Mouse (Mus musculus) midbrain, embryonic 16.5 days (tissue): ENCODE results near the gene Pcgf1. TPM values are rescaled to one million over a fixed set of nuclear protein-coding genes. Genes with fewer than 3 reads are reported as not detected.

Experiments
- ATAC-seq: fragments of 200-750 bp; cut with Nextera tagmentation; 2 replicates; pipeline ENCODE4 v1.8.0; 2017; ENCODE audit warnings: moderate TSS enrichment
- H3K27ac ChIP-seq: fragments of 300-500 bp; sonication (generic); 2 replicates; pipeline ENCODE4 v1.5.1; 2014; ENCODE audit warnings: mild to moderate bottlenecking, low read length, mixed read lengths
- H3K27me3 ChIP-seq: fragments of 300-500 bp; sonication (generic); 2 replicates; pipeline ENCODE4 v1.6.1; 2014; ENCODE audit warnings: low read depth, low read length, mixed read lengths; ENCODE audit not compliant: control insufficient read depth, insufficient read depth
- H3K36me3 ChIP-seq: fragments of 300-500 bp; sonication (generic); 2 replicates; pipeline ENCODE4 v1.6.1; 2014; ENCODE audit warnings: mild to moderate bottlenecking, low read length, moderate library complexity, mixed read lengths; ENCODE audit not compliant: control insufficient read depth, insufficient read depth
- H3K4me1 ChIP-seq: fragments of 300-500 bp; sonication (generic); 2 replicates; pipeline ENCODE4 v1.6.1; 2014; ENCODE audit warnings: mild to moderate bottlenecking, low read length, mixed read lengths; ENCODE audit not compliant: control insufficient read depth, insufficient read depth
- H3K4me2 ChIP-seq: fragments of 300-500 bp; sonication (generic); 2 replicates; pipeline ENCODE4 v1.6.1; 2014; ENCODE audit warnings: mild to moderate bottlenecking, low read length, mixed read lengths
- H3K4me3 ChIP-seq: fragments of 300-500 bp; sonication (generic); 2 replicates; pipeline ENCODE4 v1.5.1; 2014; ENCODE audit warnings: low read depth, mild to moderate bottlenecking, low read length, moderate library complexity, mixed read lengths
- H3K9ac ChIP-seq: fragments of 300-500 bp; sonication (generic); 2 replicates; pipeline ENCODE4 v1.6.1; 2014; ENCODE audit warnings: low read depth, low read length, mixed read lengths
- H3K9me3 ChIP-seq: fragments of 300-500 bp; sonication (generic); replicated peaks from 2 replicates; pipeline ENCODE4 v1.6.1; 2014; ENCODE audit warnings: mild to moderate bottlenecking, low read length, mixed read lengths; ENCODE audit not compliant: control insufficient read depth, poor library complexity, severe bottlenecking
- WGBS: fragments of 180-500 bp; shearing (Covaris S2); extraction: QIAGEN DNeasy Blood & Tissue Kit; methylation state at CpG from one replicate; pipeline ENCODE4 v1.1.7; 2014; 5-methylcytosine and 5-hydroxymethylcytosine counted together
- polyA plus RNA-seq: library from polyadenylated mRNA; unstranded; fragments of >200 nt; fragmentation: Nextera tagmentation; extraction: Ambion mirVana; gene quantifications from 2 replicates; pipeline ENCODE4 v1.2.1, GENCODE M21; 2015

The Pcgf1 gene
- polyA plus RNA-seq, 1 experiment from 2014 or later, result 52.5 TPM

GRCm38 (mm10) chr6:83054871-83055431 is 22.7 kb upstream of the Pcgf1 start, which contains the start of gene Htra2:
Gene Htra2 (minus strand): TSS chr6:83055273.
- ATAC-seq, result peak; percentile 32
- no peaks in the 10 kb centered on the region for H3K27me3 ChIP-seq
- no peaks in the 10 kb centered on the region for H3K9me3 ChIP-seq
- under 1% methylated on average over 50 of the region's 50 CpGs for WGBS
- H3K4me3 ChIP-seq, result peak within 1 kb of the TSS; percentile 100
- peaks cover 18% of the 10 kb centered on the region; the same call in 1 of the 2 replicates for H3K36me3 ChIP-seq
- peak within 1 kb of the TSS; percentile 87 for H3K27ac ChIP-seq
- H3K9ac ChIP-seq, result peak within 1 kb of the TSS; percentile 96
- H3K4me2 ChIP-seq, result peak within 1 kb of the TSS; percentile 87
- H3K4me1 ChIP-seq, result peaks cover 24% of the 10 kb centered on the region

- Histone ChIP-seq H3K27me3 (peaks cover 19% of the 10 kb centered on the region), H3K4me2 (no peak within 1 kb of the TSS), H3K4me1 (peaks cover 19% of the 10 kb centered on the region), H3K9me3 (no peaks in the 10 kb centered on the region), H3K4me3 (no peak within 1 kb of the TSS), H3K9ac (no peak within 1 kb of the TSS), H3K27ac (no peak within 1 kb of the TSS), H3K36me3 (peaks cover 7% of the 10 kb centered on the region; the same call in 1 of the 2 replicates)
- no peak for ATAC-seq
- 65% methylated on average over 3 of the region's 3 CpGs for WGBS
These were observed 19.9 kb upstream of the Pcgf1 start, which contains the start of gene Dqx1 for GRCm38 (mm10) chr6:83057790-83058189. Gene Dqx1 (plus strand): TSS chr6:83057844.

- no peak overlapping the region for H3K27ac ChIP-seq
- no peak overlapping the region for H3K9ac ChIP-seq
- peaks cover 14% of the 10 kb centered on the region for H3K4me1 ChIP-seq
- peaks cover 28% of the 10 kb centered on the region for H3K27me3 ChIP-seq
- ATAC-seq, result no peak
- H3K36me3 ChIP-seq, result peaks cover 7% of the 10 kb centered on the region; the same call in 1 of the 2 replicates
- H3K4me3 ChIP-seq, result no peak overlapping the region
- H3K4me2 ChIP-seq, result no peak overlapping the region
- H3K9me3 ChIP-seq, result no peaks in the 10 kb centered on the region
- WGBS, result 77% methylated on average over 2 of the region's 2 CpGs
These were observed 18.9 kb upstream of the Pcgf1 start for GRCm38 (mm10) chr6:83058725-83059124.

- 27% methylated on average over 8 of the region's 8 CpGs for WGBS
- ATAC-seq, result no peak
- Histone ChIP-seq H3K9ac (no peak overlapping the region), H3K4me2 (no peak overlapping the region), H3K27me3 (peaks cover 83% of the 10 kb centered on the region), H3K4me1 (no peaks in the 10 kb centered on the region; the same call in 1 of the 2 replicates), H3K36me3 (no peaks in the 10 kb centered on the region), H3K27ac (no peak overlapping the region), H3K9me3 (no peaks in the 10 kb centered on the region), H3K4me3 (no peak overlapping the region)
These were observed 11.7 kb upstream of the Pcgf1 start for GRCm38 (mm10) chr6:83065995-83066394.

GRCm38 (mm10) chr6:83066441-83066840 is 11.2 kb upstream of the Pcgf1 start:
- no peak for ATAC-seq
- Histone ChIP-seq H3K9me3 (no peaks in the 10 kb centered on the region), H3K9ac (no peak overlapping the region), H3K36me3 (no peaks in the 10 kb centered on the region), H3K27ac (no peak overlapping the region), H3K4me2 (no peak overlapping the region), H3K27me3 (peaks cover 83% of the 10 kb centered on the region), H3K4me1 (no peaks in the 10 kb centered on the region; the same call in 1 of the 2 replicates), H3K4me3 (no peak overlapping the region)
- 30% methylated on average over 6 of the region's 6 CpGs for WGBS

- no peak overlapping the region for H3K9ac ChIP-seq
- no peak for ATAC-seq
- H3K4me2 ChIP-seq, result no peak overlapping the region
- 7% methylated on average over 8 of the region's 8 CpGs for WGBS
- no peaks in the 10 kb centered on the region for H3K36me3 ChIP-seq
- no peaks in the 10 kb centered on the region; the same call in 1 of the 2 replicates for H3K4me1 ChIP-seq
- no peak overlapping the region for H3K27ac ChIP-seq
- no peak overlapping the region for H3K4me3 ChIP-seq
- H3K9me3 ChIP-seq, result no peaks in the 10 kb centered on the region
- H3K27me3 ChIP-seq, result peaks cover 83% of the 10 kb centered on the region
These were observed 9.4 kb upstream of the Pcgf1 start for GRCm38 (mm10) chr6:83068221-83068620.

GRCm38 (mm10) chr6:83068706-83069487 is 8.8 kb upstream of the Pcgf1 start:
- H3K9me3 ChIP-seq, result no peaks in the 10 kb centered on the region
- peak overlapping the region; percentile 22 for H3K4me3 ChIP-seq
- no peaks in the 10 kb centered on the region for H3K36me3 ChIP-seq
- no peaks in the 10 kb centered on the region; the same call in 1 of the 2 replicates for H3K4me1 ChIP-seq
- WGBS, result under 1% methylated on average over 77 of the region's 81 CpGs
- ATAC-seq, result no peak
- H3K4me2 ChIP-seq, result peak overlapping the region; percentile 37
- H3K27me3 ChIP-seq, result peaks cover 82% of the 10 kb centered on the region
- H3K9ac ChIP-seq, result no peak overlapping the region
- no peak overlapping the region for H3K27ac ChIP-seq

GRCm38 (mm10) chr6:83069488-83070246 is 8.0 kb upstream of the Pcgf1 start:
- H3K4me1 ChIP-seq, result no peaks in the 10 kb centered on the region; the same call in 1 of the 2 replicates
- H3K9ac ChIP-seq, result no peak overlapping the region
- no peak overlapping the region for H3K4me3 ChIP-seq
- H3K27ac ChIP-seq, result no peak overlapping the region
- H3K9me3 ChIP-seq, result no peaks in the 10 kb centered on the region
- H3K4me2 ChIP-seq, result no peak overlapping the region
- under 1% methylated on average over 62 of the region's 69 CpGs for WGBS
- H3K36me3 ChIP-seq, result no peaks in the 10 kb centered on the region
- peaks cover 82% of the 10 kb centered on the region for H3K27me3 ChIP-seq
- ATAC-seq, result peak; percentile 56; the same call in 1 of the 2 replicates

GRCm38 (mm10) chr6:83070247-83070310 is 7.6 kb upstream of the Pcgf1 start, which contains the start of gene Tlx2:
Gene Tlx2 (minus strand): TSS chr6:83070293.
- H3K27ac ChIP-seq, result no peak within 1 kb of the TSS
- no peaks in the 10 kb centered on the region for H3K36me3 ChIP-seq
- 0% methylated on average over 10 of the region's 10 CpGs for WGBS
- no peaks in the 10 kb centered on the region for H3K9me3 ChIP-seq
- H3K4me3 ChIP-seq, result peak within 1 kb of the TSS; percentile 22; the same call in 1 of the 2 replicates
- no peak within 1 kb of the TSS; the same call in 1 of the 2 replicates for H3K4me2 ChIP-seq
- no peak within 1 kb of the TSS for H3K9ac ChIP-seq
- no peaks in the 10 kb centered on the region; the same call in 1 of the 2 replicates for H3K4me1 ChIP-seq
- no peak for ATAC-seq
- H3K27me3 ChIP-seq, result peaks cover 82% of the 10 kb centered on the region
